Mouse (Mus musculus) spleen, adult 2 months (tissue): ENCODE data around the gene Cd248.

Experiments
- CTCF ChIP-seq: fragments of 200-500 bp; IDR thresholded peaks from 2 replicates; pipeline ENCODE4 v1.5.1; 2011; ENCODE audit warnings: mild to moderate bottlenecking, inconsistent platforms; ENCODE audit not compliant: insufficient read depth, insufficient read length, insufficient replicate concordance; ENCODE audit errors: extremely low read depth
- POLR2A ChIP-seq: fragments of 200-500 bp; IDR thresholded peaks from 2 replicates; pipeline ENCODE4 v1.6.1; 2011; ENCODE audit warnings: low read depth, low read length, inconsistent platforms

- TF ChIP-seq CTCF = no peak
- TF ChIP-seq POLR2A = no peak
Measured at GRCm38 (mm10) chr19:5094746-5095417, 27.0 kb downstream of the Cd248 start.
